18 mouse cellular contexts compared by ENCODE assay signal in genomic region chr2:127506131-127506632, GRCm38 (mm10). TPM values are rescaled to one million over a fixed set of nuclear protein-coding genes. Genes with fewer than 3 reads are reported as not detected.
DNase-seq lines count a peak whose midpoint lies in the region; ATAC-seq and TF ChIP-seq lines count a peak whose summit lies in the region.
"Had no signal": no experiment of that assay in that cellular context is flagged by ENCODE, and none has a peak within 500 bp of the region (broad histone marks: within the 10 kb centered on the region; RNA-seq: fewer than 3 reads in every experiment).

No protein-coding gene starts in this region.

- no peak for TF ChIP-seq EP300 in lung, postnatal 0 days (IDR thresholded peaks at IDR 0.05)
- TF ChIP-seq EP300 in stomach, postnatal 0 days (optimal IDR thresholded peaks at IDR 0.05): no peak

- no peak for TF ChIP-seq CTCF in cerebellum, adult 2 months (IDR thresholded peaks at IDR 0.05; ENCODE audit: borderline replicate concordance, insufficient read depth, low read depth, low read length)
- no peak for TF ChIP-seq CTCF in lung, postnatal 0 days (IDR thresholded peaks at IDR 0.05)
- TF ChIP-seq CTCF in stomach, postnatal 0 days (IDR thresholded peaks at IDR 0.05; ENCODE audit: low read depth): no peak

- H3K4me3 ChIP-seq in cerebellum, adult 2 months (replicated peaks; ENCODE audit: insufficient read depth, low read depth, low read length): no peak overlapping the region
- H3K4me3 ChIP-seq in lung, postnatal 0 days (ENCODE audit: low read depth, low read length): no peak overlapping the region
- H3K4me3 ChIP-seq in stomach, postnatal 0 days (ENCODE audit: low read depth, low read length): no peak overlapping the region
- H3K4me3 ChIP-seq: hindbrain, embryonic 10.5 days; limb, embryonic 13.5 days; midbrain, embryonic 10.5 days; myocyte had no signal

- H3K9ac ChIP-seq in lung, postnatal 0 days (replicated peaks; ENCODE audit: low read depth): no peak overlapping the region
- no peak overlapping the region for H3K9ac ChIP-seq in stomach, postnatal 0 days (ENCODE audit: low read length)
- H3K9ac ChIP-seq: limb, embryonic 13.5 days had no signal

- peak; percentile 21 for DNase-seq in cerebellum, adult 11-12 months
- no peak for DNase-seq in cerebellum, adult 2 months
- DNase-seq in lung, postnatal 0 days (ENCODE audit: low spot score): peak; percentile 38
- no peak for DNase-seq in lung, postnatal 36 days
- DNase-seq in stomach, postnatal 0 days (ENCODE audit: low spot score): no peak
- no peak for DNase-seq in kidney, postnatal 36 days
- DNase-seq in adrenal gland, adult 18-20 months (ENCODE audit: low spot score in 2 of 2): no peak
- DNase-seq: adrenal gland, postnatal 14 days; gastrocnemius, postnatal 36 days; kidney, adult 9 months; lung, postnatal 10 days had no signal

- H3K4me2 ChIP-seq in lung, postnatal 0 days (replicated peaks; ENCODE audit: low read depth, low read length): no peak overlapping the region
- H3K4me2 ChIP-seq in stomach, postnatal 0 days (replicated peaks; ENCODE audit: low read depth): no peak overlapping the region
- H3K4me2 ChIP-seq: limb, embryonic 13.5 days had no signal

- no peaks in the 10 kb centered on the region for H3K36me3 ChIP-seq in lung, postnatal 0 days (ENCODE audit: insufficient read depth, low read length)
- H3K36me3 ChIP-seq in stomach, postnatal 0 days (ENCODE audit: control insufficient read depth, insufficient read depth, low read length): no peaks in the 10 kb centered on the region
- H3K36me3 ChIP-seq: hindbrain, embryonic 10.5 days; limb, embryonic 13.5 days; midbrain, embryonic 10.5 days had no signal

- H3K27me3 ChIP-seq in cerebellum, adult 2 months (ENCODE audit: control insufficient read depth, insufficient read depth, low read length): no peaks in the 10 kb centered on the region
- no peaks in the 10 kb centered on the region for H3K27me3 ChIP-seq in lung, postnatal 0 days (replicated peaks; ENCODE audit: insufficient read depth, low read length)
- no peaks in the 10 kb centered on the region for H3K27me3 ChIP-seq in stomach, postnatal 0 days (ENCODE audit: control insufficient read depth, insufficient read depth, low read length)

- no peak for TF ChIP-seq POLR2A in cerebellum, adult 2 months (IDR thresholded peaks at IDR 0.05; ENCODE audit: borderline replicate concordance, insufficient read depth, low read length)

- no peak overlapping the region for H3K27ac ChIP-seq in cerebellum, adult 2 months (ENCODE audit: insufficient read depth, low read length)
- no peak overlapping the region for H3K27ac ChIP-seq in lung, postnatal 0 days (ENCODE audit: low read length)
- H3K27ac ChIP-seq in stomach, postnatal 0 days (replicated peaks): peak overlapping the region; percentile 71
- H3K27ac ChIP-seq: hindbrain, embryonic 10.5 days; limb, embryonic 13.5 days; midbrain, embryonic 10.5 days had no signal

- peaks cover 56% of the 10 kb centered on the region for H3K4me1 ChIP-seq in cerebellum, adult 2 months (ENCODE audit: control insufficient read depth, insufficient read depth, low read length)
- no peaks in the 10 kb centered on the region for H3K4me1 ChIP-seq in lung, postnatal 0 days (ENCODE audit: insufficient read depth, low read depth, low read length)
- H3K4me1 ChIP-seq in stomach, postnatal 0 days (replicated peaks; ENCODE audit: control insufficient read depth, insufficient read depth): no peaks in the 10 kb centered on the region
- H3K4me1 ChIP-seq: limb, embryonic 13.5 days had no signal

- 61% methylated on average over 6 of the region's 6 CpGs for WGBS in cerebellum, adult 2 months
- 71% methylated on average over 6 of the region's 6 CpGs for WGBS in lung, postnatal 0 days
- 62% methylated on average over 6 of the region's 6 CpGs for WGBS in stomach, postnatal 0 days

- H3K9me3 ChIP-seq in lung, postnatal 0 days (ENCODE audit: low read length): no peaks in the 10 kb centered on the region
- H3K9me3 ChIP-seq in stomach, postnatal 0 days (ENCODE audit: control insufficient read depth, low read length): no peaks in the 10 kb centered on the region
- H3K9me3 ChIP-seq: hindbrain, embryonic 10.5 days; limb, embryonic 13.5 days; midbrain, embryonic 10.5 days had no signal

- ATAC-seq in lung, postnatal 0 days: no peak
- peak; percentile 23 to 37; a peak in 2 of 4 replicates for ATAC-seq in hematopoietic stem cell, adult 5-6 weeks (replicated peaks in 1 of 2; ENCODE audit: insufficient read depth in 1 of 2, low FRiP score in 2 of 2, low TSS enrichment in 1 of 2, low read depth in 1 of 2, poor library complexity in 2 of 2, severe bottlenecking in 2 of 2)
- ATAC-seq in stomach, postnatal 0 days (ENCODE audit: low FRiP score, low TSS enrichment): peak; percentile 9; the same call in 1 of the 2 replicates

RNA-seq across cellular contexts. Expression of gene Kcnip3, which starts 15.7 kb away (rescaled TPM):
- 81.6 and 83.9 TPM in 2 replicates for polyA plus RNA-seq in cerebellum, adult 2 months (2012; rRNA removed)
- 0.63 and 1.1 TPM in 2 replicates for polyA plus RNA-seq in lung, postnatal 0 days (2015; fragmentation: Nextera tagmentation; extraction: Ambion mirVana)
- 4.0 and 4.5 TPM in 2 replicates for total RNA-seq in hematopoietic stem cell, adult 5-6 weeks (2017)
- 1.2 TPM in 2 replicates for polyA plus RNA-seq in stomach, postnatal 0 days (2015; fragmentation: Nextera tagmentation; extraction: Ambion mirVana)
- total RNA-seq in adrenal gland, adult 18-20 months (2021): 1 to 10 TPM; 5.3 to 6.0 TPM
- total RNA-seq: CH12.LX had no signal

RNA-seq across cellular contexts. Expression of gene Prom2, which starts 35.1 kb away (rescaled TPM):
- polyA plus RNA-seq in cerebellum, adult 2 months (2012; rRNA removed): 3.3 and 4.1 TPM in 2 replicates
- polyA plus RNA-seq in lung, postnatal 0 days (2015; fragmentation: Nextera tagmentation; extraction: Ambion mirVana): 0.40 and 0.53 TPM in 2 replicates
- total RNA-seq in hematopoietic stem cell, adult 5-6 weeks (2017): 0.31 and 1.1 TPM in 2 replicates
- polyA plus RNA-seq in stomach, postnatal 0 days (2015; fragmentation: Nextera tagmentation; extraction: Ambion mirVana): 17.2 and 20.5 TPM in 2 replicates
- total RNA-seq in adrenal gland, adult 18-20 months (2021): under 1 TPM; 0.46 to 0.70 TPM
- total RNA-seq: CH12.LX; gastrocnemius, postnatal 36 days had no signal
- polyA plus RNA-seq: heart, embryonic 14.5 days; myocyte had no signal

Comparison
In these comparisons a context has a peak if more than half of its experiments do, and no peak if none do; other contexts are left out.
1. DNase-seq: peak in cerebellum, adult 11-12 months (single experiment) and lung, postnatal 0 days (single experiment); none in cerebellum, adult 2 months (0 of 2), lung, postnatal 36 days (single experiment), stomach, postnatal 0 days (single experiment), kidney, postnatal 36 days (0 of 2) and adrenal gland, adult 18-20 months (0 of 2).
2. RNA of gene Kcnip3, which starts 15.7 kb away (polyA plus RNA-seq): 81.6 to 83.9 TPM in cerebellum, adult 2 months; 1.2 TPM in stomach, postnatal 0 days and 0.63 to 1.1 TPM in lung, postnatal 0 days; every median in the first group is over 10 times any median in the second.